Mouse (Mus musculus): ENCODE data around the gene Uvrag. TPM values are rescaled to one million over a fixed set of nuclear protein-coding genes. Genes with fewer than 3 reads are reported as not detected.
A peak's percentile ranks its signal among the peaks of the same experiment; 100 is the strongest.

Gene Uvrag
- polyA plus RNA-seq, 1 experiment, result 12.3 TPM

GRCm38 (mm10) chr7:99015419-99015818 is 125.5 kb downstream of the Uvrag start:
- TF ChIP-seq CTCF (IDR thresholded peaks at IDR 0.05; ENCODE audit: borderline replicate concordance, extremely low read depth, insufficient read depth, insufficient read length), result no peak
- TF ChIP-seq POLR2A (IDR thresholded peaks at IDR 0.05; ENCODE audit: borderline replicate concordance, extremely low read depth, insufficient read depth, insufficient read length, poor library complexity, severe bottlenecking), result no peak
- DNase-seq (ENCODE audit: low read depth), result peak; percentile 69

DNA sequence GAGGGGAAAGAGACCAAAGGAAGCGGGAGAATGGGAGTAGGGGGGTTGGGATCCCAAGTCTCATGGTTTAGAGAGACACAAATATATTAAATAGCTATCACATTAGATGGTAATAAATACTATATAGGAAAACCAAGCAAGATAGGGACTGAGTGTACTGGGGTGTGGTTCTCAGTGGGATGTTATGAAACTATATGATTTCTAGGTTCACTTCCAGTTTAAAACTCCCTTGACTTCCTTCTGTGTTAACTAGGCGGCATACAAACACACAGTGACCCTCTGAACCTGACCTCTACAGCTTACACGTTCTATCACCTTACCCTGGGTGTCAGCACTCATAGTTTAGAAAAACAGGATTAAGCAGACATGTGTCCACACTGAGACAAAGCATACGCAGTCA is 126.3 kb downstream of the Uvrag start:
- no peak for DNase-seq (ENCODE audit: low read depth)
- no peak for TF ChIP-seq POLR2A (IDR thresholded peaks at IDR 0.05; ENCODE audit: borderline replicate concordance, extremely low read depth, insufficient read depth, insufficient read length, poor library complexity, severe bottlenecking)
- TF ChIP-seq CTCF (IDR thresholded peaks at IDR 0.05; ENCODE audit: borderline replicate concordance, extremely low read depth, insufficient read depth, insufficient read length), result no peak

DNA sequence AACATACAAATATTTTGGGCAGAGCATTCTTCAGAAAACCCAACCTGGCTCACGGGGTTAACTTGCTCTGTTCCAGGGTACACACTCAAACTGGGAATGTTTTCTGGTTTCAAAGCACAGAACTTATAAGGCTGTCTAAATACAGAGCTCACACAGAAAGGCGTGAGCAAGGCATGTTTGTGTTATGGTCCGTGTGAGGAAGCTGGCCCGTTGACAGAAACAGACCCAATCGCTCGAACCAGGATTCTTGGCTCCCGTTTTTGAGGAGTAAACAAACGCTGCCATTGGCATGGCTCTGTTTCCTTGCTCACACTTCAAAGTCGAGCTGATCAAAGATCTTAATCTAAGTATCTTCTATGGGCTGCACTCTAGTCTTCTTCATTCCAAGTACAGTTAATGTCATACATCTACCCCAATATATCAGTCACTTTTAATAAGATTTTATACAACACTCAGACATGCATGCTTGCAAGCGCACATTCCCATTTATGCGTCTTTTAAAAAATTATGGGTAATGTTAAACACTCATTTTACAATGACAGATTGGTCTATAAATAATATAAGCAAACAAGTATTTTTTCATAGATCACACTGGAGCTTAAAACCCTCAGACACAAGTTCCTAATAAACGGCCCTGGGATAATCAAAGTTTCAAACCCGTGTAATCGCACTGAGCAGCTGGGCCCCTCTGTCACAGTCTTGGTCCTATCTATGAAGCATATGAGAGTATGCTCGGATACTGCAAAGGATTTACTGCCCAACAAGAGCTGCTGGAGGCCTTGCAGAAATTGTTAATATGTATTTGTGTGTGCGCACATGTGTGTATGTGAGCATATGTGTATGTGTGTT is 133.2 kb downstream of the Uvrag start:
- no peak for DNase-seq (ENCODE audit: low read depth)
- TF ChIP-seq POLR2A (IDR thresholded peaks at IDR 0.05; ENCODE audit: borderline replicate concordance, extremely low read depth, insufficient read depth, insufficient read length, poor library complexity, severe bottlenecking) (no peak), CTCF (IDR thresholded peaks at IDR 0.05; ENCODE audit: borderline replicate concordance, extremely low read depth, insufficient read depth, insufficient read length) (no peak)

DNA sequence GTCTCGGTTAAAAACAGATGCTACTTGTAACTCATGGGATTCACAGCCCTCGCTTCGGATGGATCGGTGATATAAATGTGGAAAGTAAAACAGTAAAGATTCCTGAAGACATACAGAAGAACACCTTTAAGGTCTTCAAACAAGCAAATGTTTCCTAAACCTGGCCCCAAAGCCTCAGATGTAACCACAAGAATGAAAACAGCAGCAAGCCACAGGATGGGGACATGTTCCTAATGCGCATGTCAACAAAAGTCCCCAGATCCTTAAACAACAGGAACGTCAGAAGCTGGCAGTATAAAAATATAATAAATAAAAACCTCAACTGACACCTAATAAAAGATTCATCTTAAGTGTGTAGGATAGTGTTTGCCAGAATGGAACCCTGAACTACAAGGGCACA is 137.7 kb downstream of the Uvrag start:
- TF ChIP-seq POLR2A (IDR thresholded peaks at IDR 0.05; ENCODE audit: borderline replicate concordance, extremely low read depth, insufficient read depth, insufficient read length, poor library complexity, severe bottlenecking) (no peak), CTCF (IDR thresholded peaks at IDR 0.05; ENCODE audit: borderline replicate concordance, extremely low read depth, insufficient read depth, insufficient read length) (no peak)
- no peak for DNase-seq (ENCODE audit: low read depth)

DNA sequence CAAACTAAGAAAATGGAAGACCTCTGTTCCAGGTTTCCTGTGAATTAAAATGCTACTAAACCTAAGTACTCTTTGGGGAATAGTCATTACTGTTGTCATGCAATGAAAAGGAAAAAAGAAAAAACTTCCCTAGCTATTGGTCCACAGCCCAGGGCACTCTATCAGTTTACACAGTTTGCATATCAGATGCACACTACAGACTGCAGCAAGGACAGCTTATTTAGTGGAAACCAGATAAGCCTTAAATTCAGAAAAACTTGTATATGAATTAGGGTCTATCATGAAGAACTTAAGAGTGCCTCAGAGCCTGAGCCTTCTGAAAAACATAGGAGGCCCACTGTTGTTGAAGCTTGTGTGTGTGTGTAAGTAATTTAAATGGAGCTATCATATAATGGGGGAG is 142.2 kb downstream of the Uvrag start:
- no peak for DNase-seq (ENCODE audit: low read depth)
- TF ChIP-seq POLR2A (IDR thresholded peaks at IDR 0.05; ENCODE audit: borderline replicate concordance, extremely low read depth, insufficient read depth, insufficient read length, poor library complexity, severe bottlenecking) (no peak), CTCF (IDR thresholded peaks at IDR 0.05; ENCODE audit: borderline replicate concordance, extremely low read depth, insufficient read depth, insufficient read length) (no peak)

- TF ChIP-seq POLR2A (IDR thresholded peaks at IDR 0.05; ENCODE audit: borderline replicate concordance, extremely low read depth, insufficient read depth, insufficient read length, poor library complexity, severe bottlenecking) (no peak), CTCF (IDR thresholded peaks at IDR 0.05; ENCODE audit: borderline replicate concordance, extremely low read depth, insufficient read depth, insufficient read length) (no peak)
- DNase-seq (ENCODE audit: low read depth), result no peak
These were observed 143.2 kb downstream of the Uvrag start for GRCm38 (mm10) chr7:98997760-98998159.

DNA sequence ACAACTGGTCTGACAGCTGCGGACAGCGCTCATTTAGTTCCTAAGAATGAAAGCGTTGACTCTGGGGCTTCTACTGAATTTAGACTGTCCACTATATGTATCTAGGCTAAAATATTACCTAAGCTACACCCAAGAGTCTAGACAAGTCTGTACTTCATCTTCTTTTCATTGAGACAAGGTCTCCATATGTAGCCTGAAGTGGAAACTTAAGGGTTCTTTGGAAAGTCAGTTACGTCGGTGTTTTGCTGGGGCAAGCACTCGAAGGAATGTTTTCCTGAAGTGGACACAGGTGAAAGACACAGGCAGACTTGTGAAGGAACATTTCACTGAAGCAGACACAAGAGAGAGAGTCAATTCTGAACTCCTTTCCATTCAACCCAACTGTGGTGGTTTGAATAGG is 144.2 kb downstream of the Uvrag start:
- no peak for TF ChIP-seq CTCF (IDR thresholded peaks at IDR 0.05; ENCODE audit: borderline replicate concordance, extremely low read depth, insufficient read depth, insufficient read length)
- no peak for TF ChIP-seq POLR2A (IDR thresholded peaks at IDR 0.05; ENCODE audit: borderline replicate concordance, extremely low read depth, insufficient read depth, insufficient read length, poor library complexity, severe bottlenecking)

DNA sequence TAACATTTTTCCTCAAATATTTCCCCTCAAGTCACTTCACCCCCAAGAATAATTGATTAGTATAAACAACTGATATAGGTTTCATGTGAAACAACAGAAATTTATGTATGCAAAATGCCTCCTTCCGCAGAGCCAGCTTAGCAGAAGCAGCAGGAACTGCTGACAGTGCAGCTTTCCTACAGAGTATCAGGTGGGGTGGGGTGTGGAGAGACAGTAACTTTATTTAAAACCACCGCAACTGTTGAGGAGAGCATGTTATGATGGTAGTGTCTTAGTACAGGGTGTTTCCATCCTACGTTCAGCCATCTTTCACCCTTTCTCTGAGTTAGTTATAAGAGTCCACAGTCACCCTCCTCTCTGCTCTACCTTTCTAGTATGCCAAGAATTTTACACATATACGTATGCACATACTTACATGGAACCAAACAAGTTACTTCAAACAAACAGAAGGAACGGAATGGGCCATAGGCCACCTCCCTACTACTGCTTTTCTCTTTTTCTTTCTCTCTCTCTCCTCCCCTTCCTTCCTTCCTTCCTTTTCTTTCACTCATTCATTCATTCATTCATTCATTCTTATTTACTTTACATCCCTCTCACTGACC is 145.7 kb downstream of the Uvrag start:
- no peak for DNase-seq (ENCODE audit: low read depth)
- TF ChIP-seq CTCF (IDR thresholded peaks at IDR 0.05; ENCODE audit: borderline replicate concordance, extremely low read depth, insufficient read depth, insufficient read length), result no peak
- no peak for TF ChIP-seq POLR2A (IDR thresholded peaks at IDR 0.05; ENCODE audit: borderline replicate concordance, extremely low read depth, insufficient read depth, insufficient read length, poor library complexity, severe bottlenecking)

More for the DNA sequence above, 144.2 kb downstream of the Uvrag start:
- no peak for DNase-seq (ENCODE audit: low read depth)

- TF ChIP-seq POLR2A (IDR thresholded peaks at IDR 0.05; ENCODE audit: borderline replicate concordance, extremely low read depth, insufficient read depth, insufficient read length, poor library complexity, severe bottlenecking) (no peak), CTCF (IDR thresholded peaks at IDR 0.05; ENCODE audit: borderline replicate concordance, extremely low read depth, insufficient read depth, insufficient read length) (no peak)
- no peak for DNase-seq (ENCODE audit: low read depth)
These were observed 146.8 kb downstream of the Uvrag start for GRCm38 (mm10) chr7:98994137-98994536.

DNA sequence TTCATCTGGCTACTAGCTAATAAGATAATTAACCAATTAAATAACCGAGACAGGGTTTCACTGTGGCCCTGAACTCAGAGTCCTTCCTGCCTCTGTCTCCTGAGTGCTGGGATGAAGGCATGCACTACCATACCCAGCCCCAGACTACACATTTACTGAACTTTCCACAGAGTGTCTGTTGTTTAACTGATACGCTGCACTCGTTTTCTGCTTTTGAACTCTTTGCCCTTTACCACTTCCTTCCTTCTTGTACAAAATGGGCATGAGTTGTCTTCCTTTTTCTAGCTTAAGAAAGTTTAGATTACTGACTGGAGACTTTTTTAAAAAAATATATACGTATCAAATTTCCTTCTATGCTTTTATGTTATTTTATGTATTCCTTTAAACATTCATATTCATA is 147.5 kb downstream of the Uvrag start:
- no peak for DNase-seq (ENCODE audit: low read depth)

GRCm38 (mm10) chr7:98991204-98991761 is 149.7 kb downstream of the Uvrag start:
- no peak for TF ChIP-seq CTCF (IDR thresholded peaks at IDR 0.05; ENCODE audit: borderline replicate concordance, extremely low read depth, insufficient read depth, insufficient read length)
- TF ChIP-seq POLR2A (IDR thresholded peaks at IDR 0.05; ENCODE audit: borderline replicate concordance, extremely low read depth, insufficient read depth, insufficient read length, poor library complexity, severe bottlenecking), result no peak
- no peak for DNase-seq (ENCODE audit: low read depth)

More for the DNA sequence above, 147.5 kb downstream of the Uvrag start:
- TF ChIP-seq CTCF (IDR thresholded peaks at IDR 0.05; ENCODE audit: borderline replicate concordance, extremely low read depth, insufficient read depth, insufficient read length) (no peak), POLR2A (IDR thresholded peaks at IDR 0.05; ENCODE audit: borderline replicate concordance, extremely low read depth, insufficient read depth, insufficient read length, poor library complexity, severe bottlenecking) (no peak)

Data from brain, embryonic 14.5 days (tissue).